Mouse (Mus musculus): ENCODE measurements around the gene Phtf2.
"Not testable (repeated sequence)": the region's sequence is repeated elsewhere in the genome, so short reads cannot be mapped to it uniquely, and the experiment has no call there.

The Phtf2 gene

DNA sequence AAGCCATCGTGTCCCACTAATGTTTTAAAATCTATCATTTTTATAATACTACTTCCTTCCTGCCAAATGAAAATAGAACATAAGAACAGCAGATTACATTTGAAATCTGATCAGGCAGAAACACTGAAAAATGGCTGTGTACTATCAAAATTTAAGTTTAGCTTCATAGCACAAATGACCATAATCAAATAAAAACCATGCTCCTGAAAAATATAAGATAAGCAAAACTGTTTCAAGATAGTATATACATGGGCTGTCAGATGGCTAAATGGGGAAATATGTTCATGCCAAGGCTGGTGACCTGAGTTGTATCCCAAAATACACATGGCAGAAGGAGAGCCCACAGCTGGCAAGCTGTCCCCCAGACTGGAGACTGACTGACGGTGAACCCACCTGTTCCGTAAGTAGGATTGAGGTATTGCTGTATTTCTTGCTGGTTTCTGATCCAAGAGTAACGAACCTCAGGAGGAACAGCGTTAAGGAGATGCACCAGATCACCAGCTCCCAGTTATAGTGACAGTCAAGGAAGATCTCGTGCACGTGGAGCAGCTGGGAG lies 116.5 kb downstream of the Phtf2 start:
- no peak for DNase-seq (ENCODE audit: low read depth, low spot score)

DNA sequence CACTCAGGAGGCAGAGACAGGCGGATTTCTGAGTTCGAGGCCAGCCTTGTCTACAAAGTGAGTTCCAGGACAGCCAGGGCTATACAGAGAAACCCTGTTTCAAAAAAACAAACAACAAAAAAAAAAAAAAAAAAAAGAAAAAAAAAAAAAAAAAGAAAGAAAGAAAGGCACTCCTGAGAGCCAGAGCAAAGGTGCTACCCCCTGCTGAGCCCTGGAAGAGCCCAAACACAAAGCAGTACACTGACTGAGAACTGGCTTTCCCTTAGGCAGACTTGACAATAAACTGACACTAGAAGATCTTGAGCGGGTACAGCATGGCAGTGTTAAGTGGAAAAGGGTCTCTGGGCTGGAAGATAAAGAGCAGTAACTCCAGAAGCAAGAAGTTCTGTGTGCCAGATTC lies 119.5 kb downstream of the Phtf2 start:
- DNase-seq (ENCODE audit: low read depth, low spot score), result not testable (repeated sequence)

DNA sequence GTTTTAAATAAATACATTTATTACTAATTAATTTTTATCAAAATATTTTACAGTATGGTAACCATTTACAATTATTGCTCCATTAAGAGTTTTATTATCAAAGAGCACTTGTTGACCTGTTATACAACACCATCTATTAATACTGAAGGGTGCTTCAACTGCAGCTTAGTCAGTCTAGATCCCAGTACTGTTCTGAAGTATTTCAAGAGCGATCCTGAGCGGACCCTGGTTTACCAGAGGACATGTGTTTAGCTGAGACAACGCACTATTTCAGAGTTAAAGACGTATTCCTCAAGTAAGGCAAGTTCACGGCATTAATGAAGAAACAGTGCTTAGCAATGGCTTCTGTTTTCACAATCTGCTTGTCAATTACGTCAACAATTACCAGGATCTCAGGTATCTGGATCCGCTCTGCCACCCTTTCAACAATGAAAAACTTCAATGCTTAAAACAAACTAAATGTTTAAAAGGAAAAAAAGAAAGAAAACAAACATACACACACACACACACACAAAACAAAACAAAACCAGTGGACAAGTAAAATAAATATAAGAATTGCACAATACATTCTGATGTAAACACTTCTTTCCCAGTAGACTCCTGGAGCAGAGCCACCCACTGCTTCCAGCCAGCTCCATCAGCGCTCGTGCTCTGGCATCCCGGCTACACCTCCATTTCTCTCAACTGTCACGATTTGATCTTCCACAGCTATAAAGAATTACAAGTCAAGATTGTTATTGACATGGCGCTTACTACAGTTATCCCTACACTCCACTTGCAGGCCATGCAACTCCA lies 121.4 kb downstream of the Phtf2 start:
- DNase-seq (ENCODE audit: low read depth, low spot score), result no peak

DNA sequence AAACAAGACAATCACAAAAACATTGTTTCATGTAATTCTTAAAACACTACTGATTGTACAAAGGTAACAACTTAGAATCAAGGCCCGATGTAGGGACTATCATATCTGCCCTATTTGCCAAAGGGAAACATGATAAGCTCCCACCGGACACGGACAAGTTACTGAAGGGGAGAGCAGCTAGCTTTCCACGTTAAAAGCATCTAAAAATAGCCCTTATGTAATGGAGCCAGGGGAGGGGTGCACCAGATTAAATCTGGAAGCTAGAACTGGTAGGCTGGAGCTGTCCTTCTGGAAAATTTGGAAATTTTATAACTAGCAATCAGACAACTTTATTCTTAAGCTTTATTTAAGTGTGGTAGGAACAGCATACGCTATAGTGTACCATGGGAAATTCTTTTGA lies 122.2 kb downstream of the Phtf2 start:
- DNase-seq (ENCODE audit: low read depth, low spot score), result no peak

DNA sequence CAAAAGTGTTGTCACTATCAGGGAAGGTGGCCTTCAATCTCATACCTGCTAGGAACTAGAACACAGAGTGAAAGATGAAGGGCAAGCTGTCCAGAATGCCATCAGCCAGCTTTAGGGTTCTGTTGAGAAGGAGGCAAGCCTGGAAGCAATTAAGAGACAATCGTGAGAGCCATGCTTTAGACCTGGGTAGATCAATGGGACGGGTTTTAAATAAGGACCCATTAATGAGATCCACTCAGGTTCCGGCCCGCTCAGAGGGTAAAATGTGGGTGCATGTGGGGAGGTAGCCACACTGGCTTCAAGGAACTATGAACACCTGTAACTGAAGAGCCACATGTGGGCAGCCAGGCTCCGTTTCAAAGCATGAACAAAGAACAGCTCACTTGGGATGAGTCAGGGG lies 128.0 kb downstream of the Phtf2 start:
- no peak for DNase-seq (ENCODE audit: low read depth, low spot score)

DNA sequence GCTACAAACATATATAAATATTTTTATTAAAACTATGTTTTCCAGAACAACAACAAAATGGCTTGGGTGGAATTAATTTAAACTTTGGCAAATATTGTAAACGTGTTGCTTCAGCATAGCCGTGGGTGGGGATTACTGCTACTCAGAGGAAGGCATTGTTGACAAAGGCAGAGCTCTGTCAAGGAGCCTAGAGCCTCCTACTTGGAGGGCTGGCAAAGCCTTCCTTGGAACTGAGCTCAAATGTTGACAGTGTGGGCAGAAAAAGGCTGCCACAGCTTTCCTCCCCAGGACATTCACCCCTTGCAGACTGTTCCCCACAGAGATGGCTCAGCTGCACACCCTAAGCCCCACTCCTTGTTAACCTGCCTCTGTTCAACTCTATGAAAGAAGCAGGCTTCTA lies 128.8 kb downstream of the Phtf2 start:
- DNase-seq (ENCODE audit: low read depth, low spot score), result no peak

DNA sequence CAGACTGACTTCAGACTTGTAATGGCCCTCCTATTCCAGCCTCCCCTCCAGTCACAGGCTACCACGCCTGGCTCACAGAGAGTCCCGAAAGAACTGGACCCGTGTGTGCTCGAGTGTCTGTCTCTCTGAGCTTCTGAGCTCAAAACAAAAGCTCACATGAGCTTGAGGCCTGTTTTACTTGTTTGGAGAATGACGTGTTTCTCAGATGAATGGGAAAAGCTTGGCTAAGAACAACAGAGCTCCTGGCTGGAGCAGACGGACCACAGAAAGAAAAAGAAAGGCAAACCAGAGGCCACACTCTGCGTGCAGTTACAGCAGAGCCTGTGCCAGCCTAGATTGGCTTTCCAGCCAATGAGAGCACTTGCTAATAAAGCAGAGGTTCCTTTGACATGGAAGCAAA lies 130.2 kb downstream of the Phtf2 start:
- DNase-seq (ENCODE audit: low read depth, low spot score), result no peak

DNA sequence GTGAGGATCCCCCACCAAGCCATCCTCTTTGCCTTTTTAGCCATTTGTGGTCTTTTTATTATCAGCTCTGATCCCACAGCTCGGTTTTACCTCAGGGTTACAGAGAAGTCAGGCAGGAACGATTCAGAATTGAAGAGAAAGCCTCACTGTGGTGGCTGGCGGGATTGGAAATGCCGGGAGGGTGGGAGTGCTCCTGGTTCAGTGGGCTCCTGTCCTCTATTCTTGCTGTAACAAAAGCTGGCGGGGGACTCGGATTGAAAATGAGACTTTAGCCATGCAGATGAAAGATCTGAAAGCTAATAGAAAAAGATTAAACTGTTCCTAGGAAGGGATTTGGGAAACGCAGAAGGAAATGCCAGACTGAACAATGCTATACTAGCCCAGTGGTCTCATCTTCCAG lies 130.9 kb downstream of the Phtf2 start:
- no peak for DNase-seq (ENCODE audit: low read depth, low spot score)

DNA sequence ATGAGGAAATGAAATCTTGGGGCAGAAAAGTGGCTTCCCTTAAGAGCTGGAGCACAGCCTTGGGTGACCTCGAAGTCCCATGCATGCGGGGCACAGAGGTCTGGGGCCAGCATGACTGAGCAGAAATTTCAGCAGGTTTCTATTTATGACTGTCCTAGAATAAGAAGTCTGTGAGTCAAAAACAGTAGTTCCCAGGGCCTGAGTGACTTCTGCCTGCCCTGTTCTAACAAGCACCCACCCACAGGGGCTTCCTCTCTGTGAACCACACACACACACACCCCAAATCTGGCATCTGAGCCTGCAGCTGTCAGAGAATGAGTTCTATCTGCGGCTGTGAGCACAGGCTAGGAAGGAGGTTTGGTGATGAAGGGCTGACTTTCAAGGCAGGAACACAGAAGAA lies 132.4 kb downstream of the Phtf2 start:
- no peak for DNase-seq (ENCODE audit: low read depth, low spot score)

DNA sequence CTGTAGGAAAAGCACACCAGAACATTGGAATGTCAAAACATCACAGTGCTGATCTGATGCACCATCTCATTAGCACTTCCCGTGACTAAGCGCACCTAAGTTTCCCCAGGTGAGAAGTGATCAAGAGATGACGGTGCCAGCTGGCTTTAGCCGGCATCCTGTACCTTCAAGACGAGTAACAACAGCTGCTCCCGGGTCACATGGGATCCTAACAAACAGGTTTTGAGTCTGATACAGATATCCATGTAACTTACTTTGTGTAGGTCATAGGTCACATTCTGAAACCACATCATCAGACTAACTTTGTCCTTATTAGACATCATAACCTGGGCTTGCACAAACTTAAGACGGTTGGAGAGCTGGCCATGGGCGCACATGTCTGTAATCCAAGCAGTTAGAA lies 133.1 kb downstream of the Phtf2 start:
- no peak for DNase-seq (ENCODE audit: low read depth, low spot score)

DNA sequence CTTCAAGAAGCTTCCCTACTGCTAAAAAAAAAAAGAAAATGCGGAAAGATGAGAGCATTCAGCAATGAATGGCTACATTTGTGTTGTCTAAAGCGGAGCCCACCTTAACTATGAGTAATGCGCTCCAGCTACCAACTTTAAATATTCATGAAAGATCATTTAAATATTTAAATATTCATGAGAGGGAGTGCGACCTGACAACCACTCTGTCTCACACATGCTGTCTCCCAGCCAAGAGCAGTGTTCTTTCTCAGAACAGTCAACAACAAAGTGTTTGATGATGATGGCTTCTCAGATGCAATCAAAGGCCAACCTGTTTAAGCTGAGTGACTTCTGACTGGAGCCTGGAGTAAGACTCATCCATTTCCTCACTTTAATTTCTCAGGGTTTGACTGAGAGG lies 133.8 kb downstream of the Phtf2 start:
- no peak for DNase-seq (ENCODE audit: low read depth, low spot score)

DNA sequence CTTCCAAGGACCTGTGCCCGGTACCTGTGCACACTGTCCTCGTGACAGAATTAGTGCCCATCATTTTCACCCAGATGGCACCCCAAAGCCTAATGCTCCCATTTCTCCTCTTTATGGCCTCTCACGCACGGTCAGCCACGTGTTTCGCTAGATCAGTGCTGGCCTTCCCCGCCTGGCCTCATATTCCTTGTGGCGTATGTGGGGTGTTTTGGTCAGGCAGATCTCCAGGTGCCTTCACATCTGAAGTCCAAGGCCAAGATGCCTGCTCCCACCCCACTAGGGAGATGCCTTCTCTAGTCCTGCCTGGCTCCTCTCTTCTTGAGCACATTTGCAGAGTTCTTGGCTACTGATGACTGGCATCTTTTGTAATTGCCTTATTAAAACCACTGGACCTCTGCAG lies 140.0 kb downstream of the Phtf2 start:
- no peak for DNase-seq (ENCODE audit: low read depth, low spot score)

DNA sequence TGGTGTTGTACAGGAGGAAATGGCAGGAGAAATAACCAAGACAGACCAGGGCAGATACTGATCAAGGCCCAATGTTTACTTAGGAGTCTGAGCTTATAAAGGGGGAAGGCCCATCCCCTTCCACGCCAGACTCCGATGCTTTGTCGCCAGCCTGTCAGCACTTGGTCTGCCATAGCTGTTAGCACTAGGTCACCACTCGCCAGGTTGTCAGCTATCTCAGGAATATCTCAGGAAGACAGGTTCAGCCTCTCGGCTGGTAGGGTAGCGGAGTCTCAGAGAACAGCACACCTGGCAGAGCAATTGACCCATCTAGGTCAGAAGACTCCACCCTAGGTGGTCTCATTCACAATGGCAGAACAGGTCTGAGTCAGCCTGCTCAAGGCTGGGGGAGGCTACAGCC lies 140.7 kb downstream of the Phtf2 start:
- no peak for DNase-seq (ENCODE audit: low read depth, low spot score)

DNA sequence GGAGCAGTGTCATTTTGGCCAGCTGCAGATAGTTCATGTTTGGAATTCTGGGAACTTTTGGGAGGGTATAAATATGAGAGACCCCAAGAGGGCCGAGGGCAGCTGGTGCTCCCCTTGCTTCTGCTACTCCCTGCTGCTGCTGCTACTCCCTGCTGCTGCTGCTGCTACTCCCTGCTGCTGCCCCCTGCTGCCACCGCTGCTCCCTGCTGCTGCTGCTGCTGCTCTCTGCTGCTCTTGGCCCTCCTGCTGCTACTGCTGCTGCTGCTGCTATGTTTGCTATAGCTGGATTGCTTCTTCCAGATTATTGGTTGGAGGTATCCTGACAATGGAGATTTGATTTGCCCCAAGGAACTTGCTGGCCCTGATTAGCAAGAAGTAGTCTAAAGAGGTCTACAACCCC lies 143.1 kb downstream of the Phtf2 start:
- no peak for DNase-seq (ENCODE audit: low read depth, low spot score)

DNA sequence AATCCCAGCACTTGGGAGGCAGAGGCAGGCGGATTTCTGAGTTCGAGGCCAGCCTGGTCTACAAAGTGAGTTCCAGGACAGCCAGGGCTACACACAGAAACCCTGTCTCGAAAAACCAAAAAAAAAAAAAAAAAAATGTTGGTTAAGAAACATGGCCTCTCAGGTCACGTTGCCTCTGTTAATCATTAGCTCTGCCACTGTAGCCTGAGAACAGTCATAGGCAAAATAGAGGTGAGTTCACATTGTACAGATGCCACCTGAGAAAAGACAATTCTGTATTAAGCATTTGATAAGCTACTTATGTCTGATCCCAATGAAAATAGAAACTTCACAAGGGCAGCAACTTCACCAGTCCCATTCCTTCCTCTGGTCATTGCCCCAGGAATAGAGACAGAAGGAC lies 158.7 kb downstream of the Phtf2 start:
- DNase-seq (ENCODE audit: low read depth, low spot score), result not testable (repeated sequence)

DNA sequence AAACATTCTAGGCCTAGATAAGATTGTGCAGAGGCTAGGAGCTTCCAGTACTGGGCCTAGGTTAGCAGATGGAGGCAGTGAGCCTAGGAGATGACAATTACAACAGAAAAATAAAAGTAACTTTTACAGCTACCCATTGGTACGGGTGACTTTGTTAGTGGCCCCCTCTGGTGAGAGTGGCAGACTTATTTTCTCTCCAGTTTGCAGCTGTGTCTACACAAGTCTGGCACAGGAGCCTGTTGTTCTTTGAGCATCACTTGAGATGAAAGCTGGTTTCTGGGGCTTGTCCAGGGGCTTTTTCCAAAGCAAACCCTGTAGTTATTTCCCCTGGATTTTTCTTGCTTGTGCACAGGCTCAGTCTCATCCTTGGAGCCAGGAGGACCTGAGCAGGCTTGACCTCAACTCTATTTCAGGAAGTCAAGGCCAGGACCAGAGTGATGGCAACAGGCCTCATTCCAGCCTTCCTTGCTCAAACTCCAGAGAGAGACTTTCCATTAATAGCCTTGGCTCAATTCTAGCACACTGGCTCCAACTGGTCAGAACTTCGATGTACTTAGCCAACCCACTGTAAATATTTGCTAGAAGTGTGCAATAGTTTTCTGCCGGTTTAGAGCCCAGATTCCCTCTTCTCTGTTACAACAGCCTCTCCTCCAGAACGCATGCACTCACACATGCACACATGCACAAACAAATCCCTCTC lies 161.6 kb downstream of the Phtf2 start:
- DNase-seq (ENCODE audit: low read depth, low spot score), result no peak

DNA sequence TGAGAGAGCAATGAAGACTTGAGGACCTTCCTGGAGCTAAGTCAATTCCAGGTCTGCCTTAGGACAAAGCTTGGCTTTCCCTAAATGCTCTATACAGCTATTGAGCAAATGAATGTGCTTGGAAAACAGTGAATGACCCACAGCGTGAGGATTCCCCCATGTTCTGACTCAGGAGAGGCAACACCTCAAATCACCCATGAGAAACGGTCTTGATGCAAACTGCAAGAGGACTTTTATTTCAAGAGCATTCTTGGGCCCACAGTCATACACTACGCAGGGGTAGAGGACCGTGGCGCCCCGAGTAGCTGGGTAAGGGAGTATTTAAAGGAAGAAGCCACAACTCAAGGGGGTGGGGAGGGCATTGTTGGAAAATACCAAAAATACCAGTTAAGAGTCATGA lies 165.9 kb downstream of the Phtf2 start:
- not testable (repeated sequence) for DNase-seq (ENCODE audit: low read depth, low spot score)

DNA sequence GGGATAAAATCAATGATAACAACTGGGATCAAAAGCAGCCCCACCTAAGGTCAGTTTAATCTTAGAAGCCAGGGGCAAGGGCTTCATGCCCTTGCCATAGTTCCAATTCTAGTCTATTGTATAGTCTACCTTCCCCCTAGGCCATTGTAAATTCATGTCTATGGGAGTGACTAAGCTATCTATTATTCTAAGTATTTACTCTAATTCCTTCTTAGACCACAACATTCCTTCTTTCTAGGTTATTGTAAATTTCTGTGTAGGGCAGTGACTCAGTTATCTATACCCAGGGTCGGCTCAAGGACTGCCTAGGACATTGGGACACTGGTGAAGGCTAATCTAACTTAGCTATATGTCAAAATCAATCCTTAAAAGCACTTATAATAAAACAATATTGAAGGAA lies 167.3 kb downstream of the Phtf2 start:
- DNase-seq (ENCODE audit: low read depth, low spot score), result not testable (repeated sequence)

DNA sequence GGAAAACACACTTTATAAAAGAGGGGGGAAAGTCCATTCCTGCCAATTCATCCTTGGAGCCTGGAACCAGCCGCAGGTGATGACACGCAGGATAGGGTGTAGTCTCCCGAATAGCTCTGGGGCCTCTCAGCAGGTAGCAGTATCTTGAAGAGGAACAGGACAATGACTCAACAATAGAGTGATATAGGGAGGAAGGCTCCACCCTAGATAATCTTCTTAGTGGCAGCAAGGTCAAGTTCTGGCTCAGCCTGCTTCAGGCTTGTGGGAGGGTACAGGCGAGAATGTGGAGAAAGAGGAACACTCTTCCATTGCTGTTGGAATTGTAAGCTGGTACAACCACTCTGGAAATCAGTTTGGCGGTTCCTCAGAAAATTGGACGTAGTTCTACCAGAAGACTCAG lies 171.1 kb downstream of the Phtf2 start:
- DNase-seq (ENCODE audit: low read depth, low spot score), result not testable (repeated sequence)
